Mouse (Mus musculus): ENCODE measurements at regions not wholly inside any gene's neighbourhood (a gene's known extent, or its start where the extent isn't known, plus 50 kb on each side); places are given as distances from the start of the nearest gene placed in this dataset.

DNA sequence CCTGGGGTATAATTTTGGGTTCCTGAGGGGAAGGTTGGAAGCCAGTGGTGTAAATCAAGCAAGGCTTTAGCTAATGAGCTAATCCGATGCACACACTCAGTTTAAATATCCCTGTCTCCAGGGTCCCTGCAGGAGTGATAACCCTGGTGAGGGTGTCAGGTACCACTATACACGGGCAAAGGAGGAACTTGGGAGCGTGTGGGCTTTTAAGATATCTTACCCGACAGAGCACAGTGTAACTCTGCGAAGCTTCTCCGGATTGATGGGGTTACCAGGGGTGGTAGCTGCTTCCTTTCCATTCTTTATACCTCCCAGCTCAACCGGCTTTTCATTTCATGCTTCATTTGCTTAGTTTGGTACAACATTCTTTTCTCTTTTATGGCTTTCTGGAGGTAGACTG lies 480.3 kb upstream of the Kif2a start:
- TF ChIP-seq CTCF (IDR thresholded peaks at IDR 0.05; ENCODE audit: low read depth) (no peak), EP300 (IDR thresholded peaks at IDR 0.05; ENCODE audit: low read depth) (no peak)
